Mouse (Mus musculus): Measurements from ENCODE around the gene Rpl27.

Gene Rpl27

GRCm38 (mm10) chr11:101435831-101436230 lies 6.3 kb upstream of the Rpl27 start:
- ChIA-PET CTCF (no interaction called here), POLR2A (interaction anchor here (0.7 to 14.8 kb wide), 11 partner anchors 8 to 33 kb away, joined by 3 to 207 read pairs (median 4); partner anchors contain the start of genes Aarsd1 (in 2 of the 4), Ptges3l (in 1 of the 4), Rpl27 (in 1 of the 4) and Rundc1 (in 1 of the 4))

GRCm38 (mm10) chr11:101436916-101437315 lies 5.2 kb upstream of the Rpl27 start:
- ChIA-PET POLR2A (interaction anchor here in 3 of 4 experiments (0.6 to 2.5 kb wide), 17 partner anchors 8 to 242 kb away, joined by 3 to 8 read pairs (median 3); partner anchors contain the start of genes Rnd2 (in 3 of the 3), Aarsd1 (in 1 of the 3), Becn1 (in 1 of the 3) and Gm27029 (in 1 of the 3)), CTCF (interaction anchor here in 3 of 4 experiments (0.5 to 1.0 kb wide), 4 partner anchors 9 to 53 kb away, joined by 3 to 4 read pairs (median 3); no protein-coding TSS in a partner anchor)

- ChIA-PET POLR2A (interaction anchor here in 1 of 4 experiments (0.6 to 0.7 kb wide), 3 partner anchors 17 to 130 kb away, joined by 3 to 4 read pairs (median 3); no protein-coding TSS in a partner anchor), CTCF (interaction anchor here in 2 of 4 experiments (0.7 to 0.8 kb wide), 3 partner anchors 12 to 390 kb away, joined by 3 to 5 read pairs (median 4); no protein-coding TSS in a partner anchor)
Measured at GRCm38 (mm10) chr11:101438006-101438405, 4.1 kb upstream of the Rpl27 start.

- ChIA-PET CTCF (interaction anchor here (0.5 to 1.8 kb wide), 85 partner anchors 8 to 1026 kb away, joined by 3 to 21 read pairs (median 4); partner anchors contain the start of genes Ptges3l (in 3 of the 4), Rundc1 (in 3 of the 4), Becn1 (in 2 of the 4) and Cntd1 (in 2 of the 4)), POLR2A (interaction anchor here (0.5 to 22.5 kb wide), 294 partner anchors 8 to 1716 kb away, joined by 3 to 550 read pairs (median 4); partner anchors contain the start of genes Gm27029 (in 4 of the 4), Ptges3l (in 4 of the 4), Rnd2 (in 4 of the 4) and Rundc1 (in 4 of the 4))
Measured at GRCm38 (mm10) chr11:101441450-101442126, 510 bp upstream of the Rpl27 start.

GRCm38 (mm10) chr11:101442760-101443159 lies 662 bp downstream of the Rpl27 start:
- CTCF ChIA-PET: interaction anchor here (0.5 to 1.8 kb wide), 34 partner anchors 9 to 311 kb away, joined by 3 to 21 read pairs (median 6); partner anchors contain the start of genes Ptges3l (in 2 of the 4), Rundc1 (in 2 of the 4), Becn1 (in 1 of the 4) and Brca1 (in 1 of the 4)
- POLR2A ChIA-PET: interaction anchor here (0.6 to 22.5 kb wide), 93 partner anchors 9 to 933 kb away, joined by 3 to 550 read pairs (median 9); partner anchors contain the start of genes Aarsd1 (in 3 of the 4), Gm27029 (in 3 of the 4), Ptges3l (in 3 of the 4) and Rnd2 (in 3 of the 4)

GRCm38 (mm10) chr11:101446319-101446718 lies 4.2 kb downstream of the Rpl27 start:
- ChIA-PET POLR2A (interaction anchor here in 2 of 4 experiments (1.2 to 22.5 kb wide), 8 partner anchors 9 to 186 kb away, joined by 3 to 550 read pairs (median 147); partner anchors contain the start of genes Rnd2 (in 2 of the 2), Vat1 (in 2 of the 2), Aarsd1 (in 1 of the 2) and Gm27029 (in 1 of the 2)), CTCF (interaction anchor here in 1 of 4 experiments (2.3 kb wide), 1 partner anchor 21 kb away, joined by 6 read pairs; no protein-coding TSS in a partner anchor)

GRCm38 (mm10) chr11:101446860-101447259 lies 4.8 kb downstream of the Rpl27 start:
- CTCF ChIA-PET: interaction anchor here in 1 of 4 experiments (2.3 kb wide), 1 partner anchor 21 kb away, joined by 6 read pairs; no protein-coding TSS in a partner anchor
- POLR2A ChIA-PET: interaction anchor here in 2 of 4 experiments (1.2 to 22.5 kb wide), 4 partner anchors 16 to 166 kb away, joined by 3 to 550 read pairs (median 59); partner anchors contain the start of genes Rnd2 (in 2 of the 2) and Vat1 (in 2 of the 2)

GRCm38 (mm10) chr11:101447786-101448185 lies 5.7 kb downstream of the Rpl27 start:
- POLR2A ChIA-PET: interaction anchor here in 2 of 4 experiments (1.4 to 22.5 kb wide), 6 partner anchors 11 to 107 kb away, joined by 3 to 550 read pairs (median 9); partner anchors contain the start of genes Rnd2 (in 2 of the 2) and Vat1 (in 2 of the 2)
- CTCF ChIA-PET: interaction anchor here in 1 of 4 experiments (0.5 kb wide), 1 partner anchor 365 kb away, joined by 3 read pairs; the partner anchor contains the start of gene Coasy

- ChIA-PET POLR2A (interaction anchor here in 2 of 4 experiments (0.8 to 22.5 kb wide), 8 partner anchors 11 to 277 kb away, joined by 3 to 550 read pairs (median 6); partner anchors contain the start of genes Rnd2 (in 2 of the 2), Vat1 (in 2 of the 2) and Aarsd1 (in 1 of the 2)), CTCF (interaction anchor here in 2 of 4 experiments (0.5 kb wide), 2 partner anchors 242 to 366 kb away, joined by 3 read pairs; partner anchors contain the start of gene Coasy (in 1 of the 2))
Measured at GRCm38 (mm10) chr11:101448274-101448746, 6.2 kb downstream of the Rpl27 start, which contains the start of gene Ifi35. Gene Ifi35, plus strand, starts transcription at chr11:101448407.

GRCm38 (mm10) chr11:101448899-101449298 lies 6.8 kb downstream of the Rpl27 start:
- ChIA-PET CTCF (interaction anchor here in 3 of 4 experiments (0.5 to 0.8 kb wide), 3 partner anchors 45 to 241 kb away, joined by 3 to 5 read pairs (median 3); no protein-coding TSS in a partner anchor), POLR2A (interaction anchor here in 3 of 4 experiments (0.7 to 22.5 kb wide), 9 partner anchors 10 to 317 kb away, joined by 3 to 550 read pairs (median 6); partner anchors contain the start of genes Rnd2 (in 2 of the 3), Vat1 (in 2 of the 3) and Aarsd1 (in 1 of the 3))

- ChIA-PET POLR2A (interaction anchor here in 3 of 4 experiments (0.7 to 22.5 kb wide), 8 partner anchors 6 to 318 kb away, joined by 3 to 550 read pairs (median 9); partner anchors contain the start of genes Rnd2 (in 2 of the 3), Vat1 (in 2 of the 3), Aarsd1 (in 1 of the 3) and Rpl27 (in 1 of the 3)), CTCF (interaction anchor here (0.5 to 1.2 kb wide), 6 partner anchors 8 to 126 kb away, joined by 3 to 5 read pairs (median 3); partner anchors contain the start of gene Rpl27 (in 1 of the 4))
Measured at GRCm38 (mm10) chr11:101449596-101449995, 7.5 kb downstream of the Rpl27 start.

- ChIA-PET POLR2A (interaction anchor here in 2 of 4 experiments (2.9 to 22.5 kb wide), 4 partner anchors 7 to 14 kb away, joined by 12 to 550 read pairs (median 99); partner anchors contain the start of genes Rnd2 (in 2 of the 2), Vat1 (in 2 of the 2) and Rpl27 (in 1 of the 2)), CTCF (interaction anchor here in 3 of 4 experiments (0.6 to 1.2 kb wide), 3 partner anchors 8 to 18 kb away, joined by 3 to 4 read pairs (median 3); no protein-coding TSS in a partner anchor)
Measured at GRCm38 (mm10) chr11:101450394-101450793, 8.3 kb downstream of the Rpl27 start.

- CTCF ChIA-PET: interaction anchor here in 1 of 4 experiments (1.2 kb wide), 1 partner anchor 10 kb away, joined by 5 read pairs; the partner anchor contains the start of gene Rpl27
- POLR2A ChIA-PET: interaction anchor here (0.6 to 24.0 kb wide), 10 partner anchors 2 to 17 kb away, joined by 3 to 550 read pairs (median 8); partner anchors contain the start of genes Rpl27 (in 4 of the 4), Rnd2 (in 3 of the 4), Vat1 (in 2 of the 4) and Ifi35 (in 1 of the 4)
Measured at GRCm38 (mm10) chr11:101451536-101451935, 9.4 kb downstream of the Rpl27 start.

- ChIA-PET CTCF (interaction anchor here in 2 of 4 experiments (0.6 to 1.7 kb wide), 3 partner anchors 10 to 15 kb away, joined by 4 to 8 read pairs (median 5); partner anchors contain the start of genes Rnd2 (in 1 of the 2) and Rpl27 (in 1 of the 2)), POLR2A (interaction anchor here (0.5 to 24.0 kb wide), 16 partner anchors 2 to 262 kb away, joined by 3 to 550 read pairs (median 4); partner anchors contain the start of genes Rpl27 (in 4 of the 4), Rnd2 (in 2 of the 4), Vat1 (in 2 of the 4) and Ifi35 (in 1 of the 4))
Measured at GRCm38 (mm10) chr11:101452093-101452774, 10.1 kb downstream of the Rpl27 start.

GRCm38 (mm10) chr11:101454702-101455101 lies 12.6 kb downstream of the Rpl27 start:
- CTCF ChIA-PET: interaction anchor here in 1 of 4 experiments (1.1 to 1.7 kb wide), 2 partner anchors 13 to 62 kb away, joined by 3 to 6 read pairs; partner anchors contain the start of gene Rpl27
- POLR2A ChIA-PET: interaction anchor here in 3 of 4 experiments (0.6 to 24.0 kb wide), 11 partner anchors 5 to 129 kb away, joined by 3 to 550 read pairs (median 4); partner anchors contain the start of genes Rpl27 (in 3 of the 3), Rnd2 (in 2 of the 3), Vat1 (in 2 of the 3) and Aoc2 (in 1 of the 3)
